Mouse (Mus musculus): ENCODE results near the gene Myzap.

The Myzap gene

DNA sequence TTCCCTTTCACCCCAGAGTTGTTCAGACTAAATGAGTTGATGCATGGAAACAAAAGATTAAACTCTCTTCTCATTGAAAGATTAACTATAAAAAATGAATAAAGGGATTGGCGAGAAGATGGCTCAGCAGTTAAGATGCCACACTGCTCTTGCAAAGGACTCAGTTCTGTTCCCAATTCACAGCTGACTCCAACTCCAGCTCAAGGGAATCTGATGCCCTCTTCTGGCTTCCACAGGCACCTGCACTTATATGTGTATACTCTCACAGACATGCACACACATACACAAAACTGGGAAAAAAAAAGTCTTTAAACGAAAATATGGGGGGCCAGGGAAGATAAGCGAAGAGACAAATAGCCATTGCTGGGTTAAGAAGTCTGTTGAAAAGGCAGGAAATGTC, 115.6 kb downstream of the Myzap start:
- DNase-seq, result no peak

DNA sequence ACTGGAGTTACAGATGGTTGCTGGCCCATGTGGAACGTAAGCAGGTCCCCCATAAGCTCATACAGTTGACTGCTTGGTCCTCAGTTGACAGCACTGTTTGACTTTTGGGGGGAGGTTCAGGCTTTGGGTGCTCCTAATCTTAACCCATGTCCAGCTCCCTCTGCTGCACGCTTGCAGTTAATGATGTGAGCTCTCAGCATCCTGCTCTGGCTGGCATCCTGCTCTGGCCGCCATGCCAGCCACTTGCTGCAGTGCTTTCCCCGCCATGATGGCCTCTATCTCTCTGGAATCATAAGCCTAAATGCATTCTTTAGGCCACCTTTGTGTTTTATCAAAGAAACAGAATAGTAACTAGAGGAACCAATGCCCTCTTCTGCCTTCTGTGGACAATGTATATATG, 116.6 kb downstream of the Myzap start:
- no peak for DNase-seq

DNA sequence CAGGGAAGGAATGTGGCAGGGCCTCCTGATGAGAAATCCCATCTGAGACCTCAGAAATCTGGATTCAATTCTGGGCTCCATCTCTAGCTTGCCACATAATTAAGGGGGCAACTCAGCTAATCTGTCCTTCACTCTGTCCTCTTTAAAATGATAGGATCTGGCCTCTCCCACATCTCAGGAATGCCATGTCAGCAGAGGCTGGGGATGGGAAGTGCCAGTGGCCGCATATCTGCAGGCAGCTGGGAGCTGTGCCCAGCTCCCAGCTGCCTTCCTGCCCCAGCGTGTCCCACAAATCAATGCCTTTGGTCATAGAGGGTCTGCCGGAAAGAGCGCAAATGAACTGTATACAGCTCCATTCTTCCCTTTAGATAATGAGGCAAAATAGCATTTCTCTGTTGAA, 124.7 kb downstream of the Myzap start:
- no peak for DNase-seq

DNA sequence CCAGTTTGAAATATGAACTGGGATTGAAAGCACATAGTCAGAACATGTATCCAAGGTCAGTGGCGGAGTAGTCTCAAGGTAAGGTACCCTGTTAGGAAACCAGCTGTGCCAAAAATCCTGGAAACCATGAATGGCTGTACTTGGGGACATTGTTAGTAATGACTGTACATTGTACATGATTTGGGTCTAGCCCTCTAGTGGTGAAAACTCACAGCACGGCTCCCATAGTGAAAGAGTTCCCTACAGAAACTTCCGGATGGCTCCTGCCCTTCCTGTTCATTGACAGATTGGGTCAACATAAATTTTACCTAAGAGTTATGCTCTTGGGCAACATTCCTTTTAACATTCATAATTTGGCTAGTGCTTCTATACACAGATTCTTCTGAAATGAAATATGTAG, 126.0 kb downstream of the Myzap start:
- DNase-seq, result peak; percentile 21 to 33

DNA sequence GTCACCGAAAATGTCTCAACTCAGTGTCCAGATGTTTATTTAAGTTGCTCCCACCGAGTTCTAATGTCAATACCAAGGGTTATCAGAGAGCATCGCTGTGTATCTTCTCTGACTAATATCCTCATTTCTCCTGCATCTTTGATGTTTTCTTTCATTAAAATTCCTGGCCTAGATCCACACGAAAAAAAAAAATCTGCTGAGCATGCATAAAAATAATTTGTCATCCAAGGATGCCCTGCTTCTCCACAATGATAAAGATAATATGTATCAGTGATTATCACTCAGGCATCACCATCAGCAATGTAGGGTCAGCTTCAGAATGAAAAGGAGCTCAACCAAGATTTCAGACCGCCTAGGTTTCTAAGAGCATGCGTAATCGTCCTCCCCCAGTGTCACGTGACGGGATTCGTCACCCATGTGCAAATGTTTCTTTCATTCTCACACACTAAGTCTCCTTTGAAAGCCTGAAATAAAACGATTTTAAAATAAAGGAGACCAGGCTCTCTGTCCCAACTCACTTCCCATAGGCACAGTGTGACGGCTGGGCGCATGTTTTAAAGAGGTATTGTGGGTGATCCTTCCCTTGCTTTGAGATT, 129.0 kb downstream of the Myzap start:
- no peak for DNase-seq

DNA sequence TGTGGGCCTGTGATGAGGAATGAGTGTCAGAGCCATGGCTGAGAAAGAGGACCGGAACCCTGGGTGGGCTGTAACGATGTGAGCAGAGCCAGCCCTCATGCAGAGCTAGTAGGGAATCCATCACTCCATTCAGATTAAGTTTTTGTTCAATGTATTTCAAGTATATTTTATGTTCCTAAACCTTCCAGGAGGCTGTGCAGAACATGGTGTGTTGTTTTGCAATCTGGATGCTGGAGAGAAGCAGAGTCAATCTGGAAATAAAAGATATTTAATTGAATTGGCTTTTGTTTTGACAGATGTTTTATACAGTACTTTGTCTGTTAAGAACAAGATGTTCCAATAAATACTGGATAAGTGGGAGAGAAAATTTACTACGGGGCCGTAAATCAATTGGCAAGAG, 135.4 kb downstream of the Myzap start:
- no peak for DNase-seq
